Mouse (Mus musculus): ENCODE data around the gene Borcs8. TPM values are rescaled to one million over a fixed set of nuclear protein-coding genes. Genes with fewer than 3 reads are reported as not detected.

The Borcs8 gene
- total RNA-seq, 2 experiments from 2014 or later: 46.6 to 47.9 TPM

GRCm38 (mm10) chr8:70117611-70118010 is 21.7 kb upstream of the Borcs8 start:
- DNase-seq (ENCODE audit: extremely low spot score in 1 of 2, low spot score in 2 of 2): no peak
- intact Hi-C loops (cut with DNase I): loop anchor here (1.0 kb wide), 1 partner anchor 17 kb away; no protein-coding TSS in a partner anchor
- no peak for TF ChIP-seq CTCF (IDR thresholded peaks at IDR 0.05)
- Histone ChIP-seq H3K4me3 (peak overlapping the region; percentile 56), H3K27ac (peak overlapping the region; percentile 40; the same call in 1 of the 2 replicates)

GRCm38 (mm10) chr8:70118726-70119700 is 20.3 kb upstream of the Borcs8 start:
- intact Hi-C loops (cut with DNase I): loop anchor here (1.0 kb wide), 1 partner anchor 19 kb away; no protein-coding TSS in a partner anchor
- H3K4me3 ChIP-seq: peak overlapping the region; percentile 56
- TF ChIP-seq CTCF (IDR thresholded peaks at IDR 0.05): peak; percentile 32
- peak; percentile 68 for DNase-seq (ENCODE audit: extremely low spot score in 1 of 2, low spot score in 2 of 2)
- H3K27ac ChIP-seq: peak overlapping the region; percentile 88

GRCm38 (mm10) chr8:70120667-70121066 is 18.6 kb upstream of the Borcs8 start, which contains the start of gene Ncan:
Gene Ncan, minus strand, starts transcription at chr8:70120873.
- intact Hi-C loops (cut with DNase I): loop anchor here (2.0 kb wide), 1 partner anchor 34 kb away; no protein-coding TSS in a partner anchor
- H3K4me3 ChIP-seq: peak within 1 kb of the TSS; percentile 56
- TF ChIP-seq CTCF (IDR thresholded peaks at IDR 0.05): no peak
- peak within 1 kb of the TSS; percentile 88 for H3K27ac ChIP-seq
- DNase-seq (ENCODE audit: extremely low spot score in 1 of 2, low spot score in 2 of 2): peak; percentile 91 to 93

- peak; percentile 69 for TF ChIP-seq CTCF (IDR thresholded peaks at IDR 0.05)
- intact Hi-C loops (cut with DNase I): no loop called here
- DNase-seq (ENCODE audit: extremely low spot score in 1 of 2, low spot score in 2 of 2): no peak
- Histone ChIP-seq H3K4me3 (no peak overlapping the region), H3K27ac (no peak overlapping the region)
These were observed 16.4 kb upstream of the Borcs8 start for GRCm38 (mm10) chr8:70122863-70123262.

- Histone ChIP-seq H3K4me3 (no peak overlapping the region), H3K27ac (no peak overlapping the region)
- no peak for TF ChIP-seq CTCF (IDR thresholded peaks at IDR 0.05)
- DNase-seq (ENCODE audit: extremely low spot score in 1 of 2, low spot score in 2 of 2): no peak
- intact Hi-C loops (cut with DNase I): no loop called here
These were observed 14.3 kb upstream of the Borcs8 start for GRCm38 (mm10) chr8:70124992-70125391.

GRCm38 (mm10) chr8:70128435-70128834 is 10.9 kb upstream of the Borcs8 start:
- no peak overlapping the region for H3K4me3 ChIP-seq
- intact Hi-C loops (cut with DNase I): no loop called here
- peak overlapping the region; percentile 66 for H3K27ac ChIP-seq
- no peak for TF ChIP-seq CTCF (IDR thresholded peaks at IDR 0.05)
- DNase-seq (ENCODE audit: extremely low spot score in 1 of 2, low spot score in 2 of 2): peak; percentile 47 to 65

GRCm38 (mm10) chr8:70129309-70129952 is 9.9 kb upstream of the Borcs8 start:
- TF ChIP-seq CTCF (IDR thresholded peaks at IDR 0.05): no peak
- intact Hi-C loops (cut with DNase I): no loop called here
- H3K27ac ChIP-seq: peak overlapping the region; percentile 80
- peak; percentile 55 to 74 for DNase-seq (ENCODE audit: extremely low spot score in 1 of 2, low spot score in 2 of 2)
- no peak overlapping the region for H3K4me3 ChIP-seq

GRCm38 (mm10) chr8:70130066-70130465 is 9.2 kb upstream of the Borcs8 start:
- TF ChIP-seq CTCF (IDR thresholded peaks at IDR 0.05): no peak
- no peak for DNase-seq (ENCODE audit: extremely low spot score in 1 of 2, low spot score in 2 of 2)
- intact Hi-C loops (cut with DNase I): no loop called here
- Histone ChIP-seq H3K27ac (peak overlapping the region; percentile 80), H3K4me3 (no peak overlapping the region)

- TF ChIP-seq CTCF (IDR thresholded peaks at IDR 0.05): no peak; the same call in 1 of the 2 replicates
- Histone ChIP-seq H3K27ac (peak within 1 kb of the TSS; percentile 80), H3K4me3 (peak within 1 kb of the TSS; percentile 79)
- intact Hi-C loops (cut with DNase I): no loop called here
- peak; percentile 71 to 81 for DNase-seq (ENCODE audit: extremely low spot score in 1 of 2, low spot score in 2 of 2)
These were observed 8.0 kb upstream of the Borcs8 start, which contains the start of gene Nr2c2ap for GRCm38 (mm10) chr8:70131166-70131883. Gene Nr2c2ap, plus strand, starts transcription at chr8:70131333.

- H3K27ac ChIP-seq: no peak overlapping the region
- no peak for DNase-seq (ENCODE audit: extremely low spot score in 1 of 2, low spot score in 2 of 2)
- no peak for TF ChIP-seq CTCF (IDR thresholded peaks at IDR 0.05)
- intact Hi-C loops (cut with DNase I): no loop called here
- no peak overlapping the region for H3K4me3 ChIP-seq
These were observed 5.2 kb upstream of the Borcs8 start for GRCm38 (mm10) chr8:70134086-70134485.

GRCm38 (mm10) chr8:70134931-70135330 is 4.4 kb upstream of the Borcs8 start:
- TF ChIP-seq CTCF (IDR thresholded peaks at IDR 0.05): no peak
- Histone ChIP-seq H3K4me3 (no peak overlapping the region), H3K27ac (no peak overlapping the region)
- no peak for DNase-seq (ENCODE audit: extremely low spot score in 1 of 2, low spot score in 2 of 2)
- intact Hi-C loops (cut with DNase I): no loop called here

Data from left cerebral cortex, adult 2 months (tissue).